In the genomic region with DNA sequence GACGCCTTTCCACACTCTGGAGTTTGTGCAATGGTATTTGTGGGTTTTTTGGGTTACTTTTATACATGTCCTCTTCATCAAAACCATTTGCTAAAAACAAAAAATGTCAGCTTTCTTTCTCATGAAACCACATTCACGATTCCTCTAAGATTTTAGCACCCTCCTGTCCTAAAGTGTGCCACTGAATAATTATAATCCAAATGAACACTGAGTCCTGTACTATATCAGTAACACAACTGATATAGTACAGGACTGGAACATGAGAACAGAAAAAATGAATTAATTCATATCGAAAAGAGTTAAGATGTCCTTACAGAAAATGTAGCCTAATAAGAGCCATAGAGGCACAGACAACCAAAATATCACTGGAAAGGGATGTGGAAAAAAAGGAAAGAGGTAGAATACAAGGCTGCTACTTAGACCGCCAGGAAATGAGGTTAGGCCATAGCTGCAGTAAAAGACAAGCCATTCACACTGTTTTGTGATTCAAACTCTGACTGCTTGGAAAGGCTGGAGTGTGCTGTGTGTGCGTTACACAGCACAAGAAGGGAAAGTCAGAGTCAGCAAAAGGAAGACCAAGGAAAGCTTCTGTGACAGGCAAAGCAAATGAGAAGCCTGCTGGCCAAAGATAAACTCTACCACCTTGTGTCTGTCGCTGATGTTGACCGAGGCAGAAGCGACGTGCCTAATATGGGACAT, we compare ENCODE assay signal across 31 mouse cellular contexts.
DNase-seq lines count a peak whose midpoint lies in the region; ATAC-seq and TF ChIP-seq lines count a peak whose summit lies in the region.
"Had no signal": no experiment of that assay in that cellular context is flagged by ENCODE, and none has a peak within 500 bp of the region (broad histone marks: within the 10 kb centered on the region; RNA-seq: fewer than 3 reads in every experiment).

No protein-coding gene starts in this region.

- peak; percentile 11; the same call in 1 of the 2 replicates for TF ChIP-seq CTCF in hindbrain, postnatal 0 days (IDR thresholded peaks at IDR 0.05; ENCODE audit: low read depth)
- TF ChIP-seq CTCF in midbrain, postnatal 0 days (IDR thresholded peaks at IDR 0.05) = peak; percentile 27; the same call in 1 of the 2 replicates

- no peak overlapping the region for H3K4me2 ChIP-seq in hindbrain, postnatal 0 days (ENCODE audit: low read depth, low read length)
- H3K4me2 ChIP-seq in midbrain, postnatal 0 days (ENCODE audit: low read depth, low read length, poor library complexity, severe bottlenecking) = no peak overlapping the region
- H3K4me2 ChIP-seq: embryonic facial prominence, embryonic 13.5 days; embryonic facial prominence, embryonic 15.5 days; forebrain, embryonic 12.5 days had no signal

- H3K36me3 ChIP-seq in hindbrain, postnatal 0 days (ENCODE audit: insufficient read depth, low read length) = no peaks in the 10 kb centered on the region
- no peaks in the 10 kb centered on the region for H3K36me3 ChIP-seq in hindbrain, embryonic 10.5 days
- no peaks in the 10 kb centered on the region for H3K36me3 ChIP-seq in midbrain, postnatal 0 days (ENCODE audit: insufficient read depth, low read length)
- no peaks in the 10 kb centered on the region for H3K36me3 ChIP-seq in midbrain, embryonic 10.5 days
- H3K36me3 ChIP-seq: embryonic facial prominence, embryonic 13.5 days; embryonic facial prominence, embryonic 15.5 days; forebrain, embryonic 10.5 days; forebrain, embryonic 12.5 days; G1E had no signal

- H3K4me1 ChIP-seq in hindbrain, postnatal 0 days (ENCODE audit: insufficient read depth, low read length) = no peaks in the 10 kb centered on the region
- H3K4me1 ChIP-seq in hindbrain, embryonic 10.5 days (replicated peaks) = no peaks in the 10 kb centered on the region
- no peaks in the 10 kb centered on the region for H3K4me1 ChIP-seq in midbrain, postnatal 0 days (ENCODE audit: insufficient read depth, low read length)
- H3K4me1 ChIP-seq in midbrain, embryonic 10.5 days = no peaks in the 10 kb centered on the region
- H3K4me1 ChIP-seq: embryonic facial prominence, embryonic 13.5 days; embryonic facial prominence, embryonic 15.5 days; forebrain, embryonic 10.5 days; forebrain, embryonic 12.5 days had no signal

- H3K27me3 ChIP-seq in hindbrain, postnatal 0 days (ENCODE audit: insufficient read depth, low read length) = no peaks in the 10 kb centered on the region
- no peaks in the 10 kb centered on the region for H3K27me3 ChIP-seq in hindbrain, embryonic 10.5 days (ENCODE audit: insufficient read depth, poor library complexity, severe bottlenecking)
- no peaks in the 10 kb centered on the region for H3K27me3 ChIP-seq in midbrain, postnatal 0 days (ENCODE audit: insufficient read depth, low read length)
- H3K27me3 ChIP-seq in midbrain, embryonic 10.5 days (ENCODE audit: low read depth, poor library complexity, severe bottlenecking) = no peaks in the 10 kb centered on the region
- H3K27me3 ChIP-seq: CH12.LX; embryonic facial prominence, embryonic 13.5 days; embryonic facial prominence, embryonic 15.5 days; forebrain, embryonic 12.5 days had no signal

- 80% methylated on average over 9 of the region's 9 CpGs for WGBS in hindbrain, postnatal 0 days
- 92% methylated on average over 9 of the region's 9 CpGs for WGBS in hindbrain, embryonic 10.5 days
- 81% methylated on average over 9 of the region's 9 CpGs for WGBS in midbrain, postnatal 0 days
- 90% methylated on average over 9 of the region's 9 CpGs for WGBS in midbrain, embryonic 10.5 days

- ATAC-seq in frontal cortex, adult (ENCODE audit: low TSS enrichment) = peak; percentile 95
- no peak for ATAC-seq in hindbrain, postnatal 0 days
- no peak for ATAC-seq in midbrain, postnatal 0 days (ENCODE audit: low FRiP score)
- ATAC-seq: activated CD4-positive, CD25-positive, alpha-beta regulatory T cell, adult 4 months; CD4-positive, CD25-positive, alpha-beta regulatory T cell, adult 4 months; forebrain, embryonic 14.5 days; forebrain, embryonic 16.5 days; Patski had no signal

- no peaks in the 10 kb centered on the region for H3K9me3 ChIP-seq in hindbrain, postnatal 0 days (ENCODE audit: low read length)
- H3K9me3 ChIP-seq in hindbrain, embryonic 10.5 days = no peaks in the 10 kb centered on the region
- H3K9me3 ChIP-seq in midbrain, postnatal 0 days (ENCODE audit: low read length) = no peaks in the 10 kb centered on the region
- no peaks in the 10 kb centered on the region for H3K9me3 ChIP-seq in midbrain, embryonic 10.5 days (replicated peaks)
- H3K9me3 ChIP-seq: embryonic facial prominence, embryonic 13.5 days; embryonic facial prominence, embryonic 15.5 days; forebrain, embryonic 10.5 days; forebrain, embryonic 12.5 days; G1E had no signal

- H3K27ac ChIP-seq in hindbrain, postnatal 0 days = no peak overlapping the region
- no peak overlapping the region for H3K27ac ChIP-seq in hindbrain, embryonic 10.5 days
- no peak overlapping the region for H3K27ac ChIP-seq in midbrain, postnatal 0 days (ENCODE audit: low read depth, low read length)
- no peak overlapping the region for H3K27ac ChIP-seq in midbrain, embryonic 10.5 days (replicated peaks)
- H3K27ac ChIP-seq: embryonic facial prominence, embryonic 13.5 days; embryonic facial prominence, embryonic 15.5 days; forebrain, embryonic 10.5 days; forebrain, embryonic 12.5 days had no signal

- no peak overlapping the region for H3K4me3 ChIP-seq in hindbrain, postnatal 0 days (ENCODE audit: low read length)
- no peak overlapping the region for H3K4me3 ChIP-seq in hindbrain, embryonic 10.5 days
- no peak overlapping the region for H3K4me3 ChIP-seq in midbrain, postnatal 0 days (ENCODE audit: low read depth, low read length)
- H3K4me3 ChIP-seq in midbrain, embryonic 10.5 days = no peak overlapping the region
- H3K4me3 ChIP-seq: embryonic facial prominence, embryonic 13.5 days; embryonic facial prominence, embryonic 15.5 days; erythroblast, embryonic 14.5 days; forebrain, embryonic 10.5 days; forebrain, embryonic 12.5 days had no signal

- H3K9ac ChIP-seq in hindbrain, postnatal 0 days (replicated peaks; ENCODE audit: low read length) = no peak overlapping the region
- H3K9ac ChIP-seq in midbrain, postnatal 0 days (replicated peaks; ENCODE audit: low read length, poor library complexity, severe bottlenecking) = no peak overlapping the region
- H3K9ac ChIP-seq: embryonic facial prominence, embryonic 13.5 days; embryonic facial prominence, embryonic 15.5 days; forebrain, embryonic 12.5 days had no signal

- DNase-seq in frontal cortex, postnatal 25 days (ENCODE audit: low spot score in 2 of 2) = no peak
- DNase-seq in hindbrain, postnatal 0 days (ENCODE audit: low spot score) = peak; percentile 2
- DNase-seq in hindbrain, embryonic 10.5 days (ENCODE audit: low spot score) = no peak
- DNase-seq in midbrain, postnatal 0 days (ENCODE audit: low spot score) = no peak
- no peak for DNase-seq in midbrain, embryonic 10.5 days (ENCODE audit: low spot score)
- peak; percentile 5 for DNase-seq in telencephalon, adult 2 months (ENCODE audit: low read depth, low spot score)
- no peak for DNase-seq in c-Kit-positive CD71-positive TER-119-positive erythroid progenitor cells, embryonic 14.5 days (ENCODE audit: low spot score)
- DNase-seq: adrenal gland, adult 8-10 months; adrenal gland, postnatal 14 days; adrenal gland, postnatal 36 days; B cell, adult 2 months; cerebellum, adult 11 months; cerebellum, adult 18-20 months; cerebellum, adult 8-10 months; cerebellum, adult 9-11 months; cerebellum, postnatal 14 days; cerebellum, postnatal 36 days; embryo, embryonic 11 days had no signal

Comparison
In these comparisons a context has a peak if more than half of its experiments do, and no peak if none do; other contexts are left out.
1. DNase-seq: peak in hindbrain, postnatal 0 days (single experiment) and telencephalon, adult 2 months (single experiment); none in frontal cortex, postnatal 25 days (0 of 2), hindbrain, embryonic 10.5 days (single experiment), midbrain, postnatal 0 days (single experiment), midbrain, embryonic 10.5 days (single experiment) and c-Kit-positive CD71-positive TER-119-positive erythroid progenitor cells, embryonic 14.5 days (single experiment).